Mouse (Mus musculus): ENCODE measurements at regions not wholly inside any gene's neighbourhood (a gene's known extent, or its start where the extent isn't known, plus 50 kb on each side); places are given as distances from the start of the nearest gene placed in this dataset.

DNA sequence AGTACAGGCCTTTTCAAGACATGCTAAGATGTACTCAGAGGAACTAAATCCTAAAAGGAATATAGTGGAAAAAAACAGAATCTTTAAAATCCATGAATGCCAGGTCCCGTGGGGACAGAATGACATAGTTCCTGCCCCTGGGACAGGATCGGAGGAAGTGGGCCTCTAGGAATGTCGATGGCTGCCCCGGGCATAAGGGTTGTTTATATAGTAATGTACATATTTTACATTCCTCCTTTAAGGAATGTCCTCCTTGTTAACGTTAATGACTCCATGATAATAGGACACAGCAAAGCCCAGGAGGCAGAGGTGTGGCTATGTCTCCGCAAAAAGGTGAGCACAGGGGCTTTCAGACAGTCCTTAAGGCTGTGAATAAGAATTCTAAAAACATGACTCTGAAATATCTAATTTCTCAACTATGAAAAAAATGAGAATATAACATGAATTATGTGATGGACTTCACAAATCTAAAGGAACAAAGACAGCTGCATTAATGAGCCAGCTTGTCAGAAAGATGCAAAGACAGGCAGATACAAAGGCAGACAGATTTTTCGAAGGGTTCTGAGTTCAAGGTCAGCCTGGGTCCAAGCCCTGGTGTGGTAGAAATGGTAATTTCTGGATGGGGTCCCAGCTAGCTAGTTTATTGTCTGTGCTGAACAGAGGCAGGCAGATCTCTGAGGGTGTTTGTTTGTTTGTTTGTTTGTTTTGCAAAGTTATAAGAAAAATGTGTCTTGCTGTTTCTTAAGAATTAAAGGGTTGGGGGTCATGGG lies 111.3 kb upstream of the Pcgf5 start:
- no peak overlapping the region for H3K4me2 ChIP-seq (replicated peaks; ENCODE audit: low read depth, low read length)
- no peak for ATAC-seq (ENCODE audit: insufficient number of reproducible peaks, insufficient read depth, low FRiP score, low read depth)
- no peak overlapping the region for H3K9ac ChIP-seq (replicated peaks; ENCODE audit: low read depth, low read length)
- H3K9me3 ChIP-seq (ENCODE audit: control insufficient read depth, low read depth, low read length), result no peaks in the 10 kb centered on the region
- H3K36me3 ChIP-seq (ENCODE audit: control insufficient read depth, insufficient read depth, low read length), result no peaks in the 10 kb centered on the region
- H3K27me3 ChIP-seq (ENCODE audit: control insufficient read depth, insufficient read depth, low read length), result no peaks in the 10 kb centered on the region
- no peak overlapping the region for H3K4me3 ChIP-seq (ENCODE audit: low read depth, low read length)
- H3K27ac ChIP-seq (ENCODE audit: low read length), result no peak overlapping the region
- 20% methylated on average over 7 of the region's 7 CpGs for WGBS
- no peaks in the 10 kb centered on the region for H3K4me1 ChIP-seq (ENCODE audit: control insufficient read depth, insufficient read depth, low read length)

DNA sequence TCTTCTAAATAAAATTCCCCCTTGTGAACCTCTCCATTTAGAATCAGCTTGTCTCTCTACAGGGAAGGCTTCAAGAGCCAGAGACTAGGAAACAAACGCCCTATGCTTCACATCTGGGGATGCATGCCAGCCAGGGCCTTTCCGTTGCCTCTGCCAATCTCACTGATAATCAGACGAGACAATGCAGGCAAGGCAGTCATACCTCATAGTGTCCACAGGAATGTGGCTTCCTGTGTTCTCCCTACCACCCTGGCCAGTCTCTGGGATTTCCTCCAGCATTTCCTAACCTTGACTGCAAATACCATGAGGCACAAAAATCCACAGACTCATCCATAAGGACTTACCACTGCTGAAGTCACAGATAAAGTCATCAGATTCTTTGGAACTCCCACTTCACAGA lies 110.4 kb upstream of the Pcgf5 start:
- H3K9ac ChIP-seq (replicated peaks; ENCODE audit: low read depth, low read length), result no peak overlapping the region
- no peaks in the 10 kb centered on the region for H3K9me3 ChIP-seq (ENCODE audit: control insufficient read depth, low read depth, low read length)
- 61% methylated on average over 3 of the region's 3 CpGs for WGBS
- no peaks in the 10 kb centered on the region for H3K4me1 ChIP-seq (ENCODE audit: control insufficient read depth, insufficient read depth, low read length)
- H3K27ac ChIP-seq (ENCODE audit: low read length), result no peak overlapping the region
- H3K36me3 ChIP-seq (ENCODE audit: control insufficient read depth, insufficient read depth, low read length), result no peaks in the 10 kb centered on the region
- no peak overlapping the region for H3K4me2 ChIP-seq (replicated peaks; ENCODE audit: low read depth, low read length)
- H3K4me3 ChIP-seq (ENCODE audit: low read depth, low read length), result no peak overlapping the region
- ATAC-seq (ENCODE audit: insufficient number of reproducible peaks, insufficient read depth, low FRiP score, low read depth), result no peak
- no peaks in the 10 kb centered on the region for H3K27me3 ChIP-seq (ENCODE audit: control insufficient read depth, insufficient read depth, low read length)

DNA sequence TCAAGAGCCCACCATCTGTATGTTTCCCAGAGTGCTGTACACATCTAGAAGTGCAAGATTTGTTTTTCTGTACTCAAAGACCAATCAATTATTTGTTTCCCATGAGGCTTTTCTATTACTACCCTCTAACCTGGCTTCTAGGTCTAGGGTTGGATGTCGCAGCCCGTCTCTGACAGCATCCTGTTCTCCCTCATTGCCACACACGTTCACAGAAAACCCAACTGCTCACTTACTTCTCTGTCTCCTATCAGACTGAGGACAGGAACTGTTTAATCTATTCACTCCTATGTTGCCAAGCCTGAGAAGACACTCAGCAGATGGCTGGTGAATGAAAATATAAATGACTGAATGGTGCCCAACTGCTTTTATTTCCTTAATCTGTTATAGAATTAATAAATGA lies 109.6 kb upstream of the Pcgf5 start:
- no peaks in the 10 kb centered on the region for H3K4me1 ChIP-seq (ENCODE audit: control insufficient read depth, insufficient read depth, low read length)
- no peak overlapping the region for H3K4me3 ChIP-seq (ENCODE audit: low read depth, low read length)
- no peaks in the 10 kb centered on the region for H3K27me3 ChIP-seq (ENCODE audit: control insufficient read depth, insufficient read depth, low read length)
- no peak overlapping the region for H3K4me2 ChIP-seq (replicated peaks; ENCODE audit: low read depth, low read length)
- H3K27ac ChIP-seq (ENCODE audit: low read length), result no peak overlapping the region
- no peak for ATAC-seq (ENCODE audit: insufficient number of reproducible peaks, insufficient read depth, low FRiP score, low read depth)
- H3K9me3 ChIP-seq (ENCODE audit: control insufficient read depth, low read depth, low read length), result no peaks in the 10 kb centered on the region
- WGBS, result 71% methylated on average over 3 of the region's 3 CpGs
- no peak overlapping the region for H3K9ac ChIP-seq (replicated peaks; ENCODE audit: low read depth, low read length)
- H3K36me3 ChIP-seq (ENCODE audit: control insufficient read depth, insufficient read depth, low read length), result no peaks in the 10 kb centered on the region

DNA sequence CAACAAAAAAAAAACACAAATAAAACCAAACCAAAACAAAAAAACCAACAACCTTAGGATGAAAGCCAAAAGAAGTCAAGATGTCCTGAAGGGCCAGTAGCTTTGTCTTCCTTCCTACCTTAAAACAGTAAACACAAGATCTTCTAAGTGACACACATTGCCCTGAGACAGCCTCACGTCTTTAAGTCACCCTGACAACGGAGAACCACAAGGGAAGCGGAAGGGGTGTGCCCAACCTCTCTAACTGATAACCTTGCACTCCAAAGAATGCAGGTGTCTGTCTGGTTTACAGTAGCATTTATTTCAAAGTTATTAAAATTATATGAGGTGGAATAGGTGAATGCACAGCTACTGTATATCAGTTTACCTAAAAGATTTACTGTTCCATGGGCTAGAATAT lies 105.7 kb upstream of the Pcgf5 start:
- H3K27ac ChIP-seq (ENCODE audit: low read length), result no peak overlapping the region
- WGBS, result 76% methylated on average over 3 of the region's 3 CpGs
- no peaks in the 10 kb centered on the region for H3K4me1 ChIP-seq (ENCODE audit: control insufficient read depth, insufficient read depth, low read length)
- H3K9me3 ChIP-seq (ENCODE audit: control insufficient read depth, low read depth, low read length), result no peaks in the 10 kb centered on the region
- no peaks in the 10 kb centered on the region for H3K36me3 ChIP-seq (ENCODE audit: control insufficient read depth, insufficient read depth, low read length)
- ATAC-seq (ENCODE audit: insufficient number of reproducible peaks, insufficient read depth, low FRiP score, low read depth), result no peak
- no peak overlapping the region for H3K4me3 ChIP-seq (ENCODE audit: low read depth, low read length)
- no peak overlapping the region for H3K9ac ChIP-seq (replicated peaks; ENCODE audit: low read depth, low read length)
- H3K27me3 ChIP-seq (ENCODE audit: control insufficient read depth, insufficient read depth, low read length), result no peaks in the 10 kb centered on the region
- no peak overlapping the region for H3K4me2 ChIP-seq (replicated peaks; ENCODE audit: low read depth, low read length)

DNA sequence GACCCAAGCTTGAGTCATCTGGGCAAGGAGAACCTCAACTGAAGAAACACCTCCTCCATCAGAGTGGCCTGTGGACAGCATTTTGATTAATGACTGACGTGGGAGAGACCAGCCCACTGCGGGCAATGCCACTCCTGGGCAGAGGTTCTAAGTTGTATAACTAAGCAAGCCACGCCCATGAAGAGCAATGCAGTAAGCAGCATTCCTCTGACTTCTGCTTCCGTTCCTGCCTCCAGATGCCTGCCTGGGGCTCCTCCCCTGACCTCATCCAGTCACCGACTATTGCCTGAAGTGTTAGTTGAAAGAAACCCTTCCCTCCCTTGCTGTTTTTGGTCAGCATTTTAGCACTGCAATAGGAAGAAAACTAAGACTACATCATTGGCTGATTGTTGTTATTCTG lies 105.2 kb upstream of the Pcgf5 start:
- Histone ChIP-seq H3K4me3 (ENCODE audit: low read depth, low read length) (no peak overlapping the region), H3K9me3 (ENCODE audit: control insufficient read depth, low read depth, low read length) (no peaks in the 10 kb centered on the region), H3K36me3 (ENCODE audit: control insufficient read depth, insufficient read depth, low read length) (no peaks in the 10 kb centered on the region), H3K4me1 (ENCODE audit: control insufficient read depth, insufficient read depth, low read length) (no peaks in the 10 kb centered on the region), H3K9ac (replicated peaks; ENCODE audit: low read depth, low read length) (no peak overlapping the region), H3K4me2 (replicated peaks; ENCODE audit: low read depth, low read length) (no peak overlapping the region), H3K27me3 (ENCODE audit: control insufficient read depth, insufficient read depth, low read length) (no peaks in the 10 kb centered on the region), H3K27ac (ENCODE audit: low read length) (no peak overlapping the region)
- no peak for ATAC-seq (ENCODE audit: insufficient number of reproducible peaks, insufficient read depth, low FRiP score, low read depth)
- 66% methylated on average over 5 of the region's 5 CpGs for WGBS

DNA sequence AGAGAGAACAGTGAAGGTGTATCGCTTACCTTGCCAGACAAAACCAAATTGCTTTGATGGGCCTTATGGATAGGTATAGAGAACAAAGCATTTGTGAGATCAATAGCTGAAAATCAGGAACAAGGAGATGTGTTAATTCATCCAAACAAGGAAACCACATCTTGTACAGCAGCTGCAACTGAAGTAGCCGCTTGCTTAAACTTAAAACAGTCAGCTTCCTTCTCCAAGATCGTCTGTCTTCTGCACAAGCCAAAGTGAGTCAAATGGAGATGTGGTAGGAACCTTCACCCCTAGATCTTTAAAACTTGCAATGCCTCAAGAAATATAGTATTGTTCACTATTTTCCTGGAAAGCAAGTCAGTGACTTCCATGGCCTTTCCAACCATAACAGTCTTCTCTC lies 95.6 kb upstream of the Pcgf5 start:
- no peak overlapping the region for H3K9ac ChIP-seq (replicated peaks; ENCODE audit: low read depth, low read length)
- H3K27me3 ChIP-seq (ENCODE audit: control insufficient read depth, insufficient read depth, low read length), result no peaks in the 10 kb centered on the region
- no peak overlapping the region for H3K27ac ChIP-seq (ENCODE audit: low read length)
- H3K9me3 ChIP-seq (ENCODE audit: control insufficient read depth, low read depth, low read length), result no peaks in the 10 kb centered on the region
- no peak overlapping the region for H3K4me3 ChIP-seq (ENCODE audit: low read depth, low read length)
- H3K4me1 ChIP-seq (ENCODE audit: control insufficient read depth, insufficient read depth, low read length), result no peaks in the 10 kb centered on the region
- ATAC-seq (ENCODE audit: insufficient number of reproducible peaks, insufficient read depth, low FRiP score, low read depth), result no peak
- H3K36me3 ChIP-seq (ENCODE audit: control insufficient read depth, insufficient read depth, low read length), result no peaks in the 10 kb centered on the region
- no peak overlapping the region for H3K4me2 ChIP-seq (replicated peaks; ENCODE audit: low read depth, low read length)
- 81% methylated on average over 3 of the region's 3 CpGs for WGBS

DNA sequence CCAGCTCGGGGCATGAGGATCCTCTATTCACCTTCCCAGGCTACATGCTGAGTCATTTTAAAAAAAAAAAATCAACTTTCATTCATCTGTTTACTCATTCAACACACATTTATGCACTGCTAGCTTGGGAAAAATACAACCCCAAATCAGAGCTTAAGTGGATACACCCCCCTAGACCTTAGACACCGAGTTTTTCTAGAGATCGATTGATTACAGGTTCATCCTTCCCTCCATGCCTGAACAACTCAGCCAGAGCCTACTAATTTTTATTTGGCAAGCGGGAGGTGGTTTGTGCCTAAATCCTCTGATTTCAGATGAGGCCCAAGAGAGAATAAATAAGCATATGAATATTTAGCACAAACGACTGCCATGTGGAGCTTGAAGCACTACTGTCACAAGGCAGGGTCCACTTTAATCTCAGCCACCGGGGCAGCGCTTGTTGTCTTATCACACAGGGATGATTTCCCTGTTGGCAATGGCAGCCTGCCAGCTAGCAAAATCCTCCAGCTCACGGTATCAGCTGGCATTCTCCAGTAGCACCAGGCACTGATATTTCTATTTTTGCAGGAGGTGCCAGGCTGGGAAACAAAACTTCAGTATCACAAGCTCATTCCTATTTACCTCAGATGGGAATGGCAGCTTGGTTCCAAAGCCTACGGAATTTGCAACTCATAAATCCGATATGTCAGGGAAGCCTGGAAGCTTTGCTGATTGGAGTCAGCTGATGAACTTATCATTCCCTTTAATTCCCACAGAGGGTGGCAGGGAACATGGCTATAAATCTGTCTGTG lies 90.2 kb upstream of the Pcgf5 start:
- no peaks in the 10 kb centered on the region for H3K27me3 ChIP-seq (ENCODE audit: control insufficient read depth, insufficient read depth, low read length)
- no peak for ATAC-seq (ENCODE audit: insufficient number of reproducible peaks, insufficient read depth, low FRiP score, low read depth)
- H3K4me2 ChIP-seq (replicated peaks; ENCODE audit: low read depth, low read length), result no peak overlapping the region
- H3K4me3 ChIP-seq (ENCODE audit: low read depth, low read length), result no peak overlapping the region
- no peaks in the 10 kb centered on the region for H3K4me1 ChIP-seq (ENCODE audit: control insufficient read depth, insufficient read depth, low read length)
- no peaks in the 10 kb centered on the region for H3K9me3 ChIP-seq (ENCODE audit: control insufficient read depth, low read depth, low read length)
- no peaks in the 10 kb centered on the region for H3K36me3 ChIP-seq (ENCODE audit: control insufficient read depth, insufficient read depth, low read length)
- H3K9ac ChIP-seq (replicated peaks; ENCODE audit: low read depth, low read length), result no peak overlapping the region
- WGBS, result 60% methylated on average over 10 of the region's 10 CpGs
- H3K27ac ChIP-seq (ENCODE audit: low read length), result no peak overlapping the region

DNA sequence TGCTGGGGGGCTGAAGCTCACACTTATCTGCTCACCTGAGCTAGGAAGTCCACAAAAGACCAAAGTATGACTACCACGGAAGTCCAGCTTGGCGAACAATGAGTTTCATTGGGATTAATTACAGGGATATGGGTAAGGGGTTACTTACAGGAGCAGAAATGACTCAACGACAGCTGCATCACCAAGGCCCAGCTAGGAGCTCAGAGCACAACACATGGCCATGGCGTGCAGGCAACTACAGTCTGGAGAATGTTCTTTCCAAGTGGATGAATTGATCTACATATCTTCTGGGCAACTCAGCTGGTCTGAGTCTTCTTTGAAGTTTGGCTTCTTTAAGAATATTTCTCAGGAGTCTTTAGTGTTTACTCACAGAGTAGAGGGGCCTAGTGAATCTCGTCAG lies 86.3 kb upstream of the Pcgf5 start:
- H3K9me3 ChIP-seq (ENCODE audit: control insufficient read depth, low read depth, low read length), result no peaks in the 10 kb centered on the region
- H3K36me3 ChIP-seq (ENCODE audit: control insufficient read depth, insufficient read depth, low read length), result no peaks in the 10 kb centered on the region
- H3K27ac ChIP-seq (ENCODE audit: low read length), result no peak overlapping the region
- WGBS, result 85% methylated on average over 5 of the region's 5 CpGs
- H3K4me1 ChIP-seq (ENCODE audit: control insufficient read depth, insufficient read depth, low read length), result no peaks in the 10 kb centered on the region
- no peak overlapping the region for H3K4me3 ChIP-seq (ENCODE audit: low read depth, low read length)
- ATAC-seq (ENCODE audit: insufficient number of reproducible peaks, insufficient read depth, low FRiP score, low read depth), result no peak
- H3K4me2 ChIP-seq (replicated peaks; ENCODE audit: low read depth, low read length), result no peak overlapping the region
- no peaks in the 10 kb centered on the region for H3K27me3 ChIP-seq (ENCODE audit: control insufficient read depth, insufficient read depth, low read length)
- no peak overlapping the region for H3K9ac ChIP-seq (replicated peaks; ENCODE audit: low read depth, low read length)
